In genomic region chr9:50751323-50751722, GRCm38 (mm10) we compare ENCODE assay signal across 8 mouse cellular contexts. TPM values are rescaled to one million over a fixed set of nuclear protein-coding genes. Genes with fewer than 3 reads are reported as not detected.
DNase-seq lines count a peak whose midpoint lies in the region; ATAC-seq and TF ChIP-seq lines count a peak whose summit lies in the region.

Gene Cryab, plus strand, starts transcription at chr9:50751325.

- H3K27ac ChIP-seq in hindbrain, embryonic 12.5 days, result no peak within 1 kb of the TSS
- H3K27ac ChIP-seq in liver, postnatal 0 days (ENCODE audit: low read depth), result peak within 1 kb of the TSS; percentile 35; the same call in 1 of the 2 replicates

- no peak for TF ChIP-seq EP300 in liver, postnatal 0 days (IDR thresholded peaks at IDR 0.05; ENCODE audit: low read depth)

- no peak within 1 kb of the TSS for H3K9ac ChIP-seq in hindbrain, embryonic 12.5 days
- H3K9ac ChIP-seq in liver, postnatal 0 days (replicated peaks), result no peak within 1 kb of the TSS

- H3K4me3 ChIP-seq in hindbrain, embryonic 12.5 days, result no peak within 1 kb of the TSS
- no peak within 1 kb of the TSS for H3K4me3 ChIP-seq in liver, postnatal 0 days (ENCODE audit: low read depth, low read length)

- DNase-seq in frontal cortex, adult 2 months (ENCODE audit: extremely low spot score in 1 of 2, low spot score in 1 of 2), result no peak
- DNase-seq in frontal cortex, postnatal 10 days (ENCODE audit: low spot score in 2 of 2), result no peak
- no peak for DNase-seq in urinary bladder, adult 2 months (ENCODE audit: low spot score)
- no peak for DNase-seq in urinary bladder, postnatal 14 days (ENCODE audit: low spot score)
- DNase-seq in liver, postnatal 0 days, result no peak
- no peak for DNase-seq in cerebellum, postnatal 4 days (ENCODE audit: low spot score in 2 of 2)
- DNase-seq in cerebellum, postnatal 36 days, result no peak

- no peaks in the 10 kb centered on the region for H3K36me3 ChIP-seq in hindbrain, embryonic 12.5 days
- H3K36me3 ChIP-seq in liver, postnatal 0 days (replicated peaks; ENCODE audit: insufficient read depth, low read length), result no peaks in the 10 kb centered on the region

- H3K4me2 ChIP-seq in hindbrain, embryonic 12.5 days (replicated peaks), result no peak within 1 kb of the TSS
- H3K4me2 ChIP-seq in liver, postnatal 0 days (ENCODE audit: low read depth, low read length), result 0 out of 2 replicates have a peak within 1 kb of the TSS, but pooled peaks have one; percentile 13

- peaks cover 14% of the 10 kb centered on the region for H3K27me3 ChIP-seq in hindbrain, embryonic 12.5 days
- no peaks in the 10 kb centered on the region for H3K27me3 ChIP-seq in liver, postnatal 0 days (ENCODE audit: insufficient read depth, low read length)

- TF ChIP-seq CTCF in liver, postnatal 0 days (IDR thresholded peaks at IDR 0.05; ENCODE audit: low read depth), result no peak

- H3K9me3 ChIP-seq in hindbrain, embryonic 12.5 days (replicated peaks), result no peaks in the 10 kb centered on the region
- H3K9me3 ChIP-seq in liver, postnatal 0 days (ENCODE audit: low read length), result no peaks in the 10 kb centered on the region

- H3K4me1 ChIP-seq in hindbrain, embryonic 12.5 days, result peaks cover 2% of the 10 kb centered on the region; the same call in 1 of the 2 replicates
- H3K4me1 ChIP-seq in liver, postnatal 0 days (ENCODE audit: insufficient read depth), result no peaks in the 10 kb centered on the region

- 76% methylated on average over 22 of the region's 22 CpGs for WGBS in hindbrain, embryonic 12.5 days
- WGBS in liver, postnatal 0 days (ENCODE audit: insufficient replicate concordance), result 71% methylated on average over 22 of the region's 22 CpGs

- ATAC-seq in hindbrain, embryonic 12.5 days (ENCODE audit: low FRiP score), result no peak
- ATAC-seq in liver, postnatal 0 days, result no peak

RNA-seq across cellular contexts. Expression of gene Cryab, which starts in this region (rescaled TPM):
- polyA plus RNA-seq in frontal cortex, adult 2 months (2012; rRNA removed), result 141 and 186 TPM in 2 replicates
- polyA plus RNA-seq in urinary bladder, adult 2 months (2012; rRNA removed), result 150 and 169 TPM in 2 replicates
- 11.9 and 20.7 TPM in 2 replicates for polyA plus RNA-seq in hindbrain, embryonic 12.5 days (2016; fragmentation: Nextera tagmentation; extraction: Ambion mirVana)
- polyA plus RNA-seq in liver, postnatal 0 days (2015; fragmentation: Nextera tagmentation; extraction: Ambion mirVana), result 9.1 and 14.2 TPM in 2 replicates
